ENCODE assay signal across 8 mouse cellular contexts in the genomic region with DNA sequence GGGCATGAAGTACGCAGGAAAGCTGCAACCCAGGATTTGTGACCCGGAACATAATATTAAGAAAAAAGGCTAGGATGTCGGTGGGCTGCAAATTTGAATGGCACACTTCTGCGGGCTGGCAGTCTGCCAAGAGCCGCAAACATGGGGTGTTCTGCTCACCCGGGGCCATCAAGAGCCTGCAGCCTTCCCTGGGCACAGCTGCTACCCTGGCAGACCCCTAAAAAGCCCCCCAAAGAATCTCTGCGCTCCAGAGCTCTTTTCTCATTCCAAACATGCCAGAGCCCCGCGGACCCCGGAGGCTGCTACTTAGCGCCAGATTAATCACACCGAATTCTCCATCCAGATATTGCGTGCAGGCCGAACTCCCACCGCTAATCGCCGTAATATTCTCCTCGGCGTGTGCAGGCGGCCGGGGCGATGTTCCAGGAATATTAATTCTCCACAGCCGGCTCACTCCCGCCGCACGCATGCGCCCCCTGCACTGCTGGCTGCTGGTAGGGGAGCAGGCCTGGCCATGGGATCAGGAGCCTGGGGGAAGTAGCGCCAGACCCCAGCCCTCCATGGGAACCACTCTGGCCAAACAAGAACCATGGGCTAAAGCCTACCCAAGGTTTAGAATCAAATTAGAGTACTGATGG.
DNase-seq lines count a peak whose midpoint lies in the region; ATAC-seq lines count a peak whose summit lies in the region.

No protein-coding gene starts in this region.

- H3K36me3 ChIP-seq in heart, embryonic 15.5 days, result no peaks in the 10 kb centered on the region
- no peaks in the 10 kb centered on the region for H3K36me3 ChIP-seq in embryonic facial prominence, embryonic 12.5 days
- H3K36me3 ChIP-seq in hindbrain, embryonic 14.5 days (replicated peaks; ENCODE audit: control insufficient read depth, insufficient read depth), result no peaks in the 10 kb centered on the region
- H3K36me3 ChIP-seq in midbrain, embryonic 11.5 days (ENCODE audit: control insufficient read depth, insufficient read depth, low read length), result no peaks in the 10 kb centered on the region

- no peaks in the 10 kb centered on the region for H3K9me3 ChIP-seq in heart, embryonic 15.5 days (replicated peaks)
- H3K9me3 ChIP-seq in embryonic facial prominence, embryonic 12.5 days, result no peaks in the 10 kb centered on the region
- H3K9me3 ChIP-seq in hindbrain, embryonic 14.5 days (ENCODE audit: control insufficient read depth, low read length), result no peaks in the 10 kb centered on the region
- no peaks in the 10 kb centered on the region for H3K9me3 ChIP-seq in midbrain, embryonic 11.5 days (ENCODE audit: control insufficient read depth, low read length)

- peaks cover 31% of the 10 kb centered on the region for H3K4me1 ChIP-seq in heart, embryonic 15.5 days (replicated peaks)
- H3K4me1 ChIP-seq in embryonic facial prominence, embryonic 12.5 days, result peaks cover 53% of the 10 kb centered on the region
- peaks cover 59% of the 10 kb centered on the region for H3K4me1 ChIP-seq in hindbrain, embryonic 14.5 days (replicated peaks; ENCODE audit: control insufficient read depth, insufficient read depth, low read length)
- peaks cover 41% of the 10 kb centered on the region for H3K4me1 ChIP-seq in midbrain, embryonic 11.5 days (ENCODE audit: control insufficient read depth, insufficient read depth, low read length)

- H3K9ac ChIP-seq in heart, embryonic 15.5 days, result peak overlapping the region; percentile 33; the same call in 1 of the 2 replicates
- peak overlapping the region; percentile 8; the same call in 1 of the 2 replicates for H3K9ac ChIP-seq in embryonic facial prominence, embryonic 12.5 days
- peak overlapping the region; percentile 41 for H3K9ac ChIP-seq in hindbrain, embryonic 14.5 days
- H3K9ac ChIP-seq in midbrain, embryonic 11.5 days (ENCODE audit: low read length), result peak overlapping the region; percentile 30; the same call in 1 of the 2 replicates

- no peak for ATAC-seq in heart, embryonic 15.5 days (replicated peaks; ENCODE audit: insufficient number of reproducible peaks, insufficient read depth, low FRiP score, low read depth)
- ATAC-seq in embryonic facial prominence, embryonic 12.5 days (ENCODE audit: insufficient number of reproducible peaks, insufficient read depth, low FRiP score, low TSS enrichment), result no peak
- ATAC-seq in hindbrain, embryonic 14.5 days (ENCODE audit: low FRiP score), result peak; percentile 63
- peak; percentile 49 for ATAC-seq in midbrain, embryonic 11.5 days (ENCODE audit: low FRiP score)
- no peak for ATAC-seq in granulocyte monocyte progenitor cell, adult 5-6 weeks (replicated peaks; ENCODE audit: poor library complexity, severe bottlenecking)

- peak overlapping the region; percentile 38 for H3K4me2 ChIP-seq in heart, embryonic 15.5 days
- peak overlapping the region; percentile 35 for H3K4me2 ChIP-seq in embryonic facial prominence, embryonic 12.5 days (replicated peaks)
- peak overlapping the region; percentile 47 for H3K4me2 ChIP-seq in hindbrain, embryonic 14.5 days (replicated peaks)
- H3K4me2 ChIP-seq in midbrain, embryonic 11.5 days, result peak overlapping the region; percentile 27

- 34% methylated on average over 28 of the region's 28 CpGs for WGBS in heart, embryonic 15.5 days
- 27% methylated on average over 28 of the region's 28 CpGs for WGBS in embryonic facial prominence, embryonic 12.5 days
- WGBS in hindbrain, embryonic 14.5 days, result 12% methylated on average over 28 of the region's 28 CpGs
- 41% methylated on average over 28 of the region's 28 CpGs for WGBS in midbrain, embryonic 11.5 days

- peak overlapping the region; percentile 11; the same call in 1 of the 2 replicates for H3K4me3 ChIP-seq in heart, embryonic 15.5 days
- no peak overlapping the region for H3K4me3 ChIP-seq in embryonic facial prominence, embryonic 12.5 days
- H3K4me3 ChIP-seq in hindbrain, embryonic 14.5 days (replicated peaks; ENCODE audit: low read length), result peak overlapping the region; percentile 17; the same call in 1 of the 2 replicates
- no peak overlapping the region for H3K4me3 ChIP-seq in midbrain, embryonic 11.5 days (ENCODE audit: low read depth, low read length)

- DNase-seq in heart, adult 18-20 months, result no peak
- DNase-seq in hindbrain, embryonic 14.5 days (ENCODE audit: low spot score), result peak; percentile 79
- peak; percentile 92 for DNase-seq in midbrain, embryonic 11.5 days (ENCODE audit: low spot score, missing footprints)
- DNase-seq in adrenal gland, adult 18-20 months (ENCODE audit: low spot score in 2 of 2), result no peak
- DNase-seq in cerebellum, adult 9-10 months, result no peak

- no peak overlapping the region for H3K27ac ChIP-seq in heart, embryonic 15.5 days
- H3K27ac ChIP-seq in embryonic facial prominence, embryonic 12.5 days, result peak overlapping the region; percentile 61
- peak overlapping the region; percentile 88 for H3K27ac ChIP-seq in hindbrain, embryonic 14.5 days
- peak overlapping the region; percentile 30 for H3K27ac ChIP-seq in midbrain, embryonic 11.5 days (ENCODE audit: low read depth, low read length)

- H3K27me3 ChIP-seq in heart, embryonic 15.5 days, result peaks cover 65% of the 10 kb centered on the region
- H3K27me3 ChIP-seq in embryonic facial prominence, embryonic 12.5 days, result peaks cover 20% of the 10 kb centered on the region
- H3K27me3 ChIP-seq in hindbrain, embryonic 14.5 days (ENCODE audit: control insufficient read depth, insufficient read depth, low read length), result peaks cover 28% of the 10 kb centered on the region; the same call in 1 of the 2 replicates
- peaks cover 27% of the 10 kb centered on the region for H3K27me3 ChIP-seq in midbrain, embryonic 11.5 days (ENCODE audit: control insufficient read depth, insufficient read depth, low read length)

Comparison
In these comparisons a context has a peak if more than half of its experiments do, and no peak if none do; other contexts are left out.
1. ATAC-seq: peak in hindbrain, embryonic 14.5 days (single experiment) and midbrain, embryonic 11.5 days (single experiment); none in heart, embryonic 15.5 days (single experiment), embryonic facial prominence, embryonic 12.5 days (single experiment) and granulocyte monocyte progenitor cell, adult 5-6 weeks (single experiment).
2. H3K4me3 ChIP-seq: peak in heart, embryonic 15.5 days (single experiment) and hindbrain, embryonic 14.5 days (single experiment); none in embryonic facial prominence, embryonic 12.5 days (single experiment) and midbrain, embryonic 11.5 days (single experiment).
3. DNase-seq: peak in hindbrain, embryonic 14.5 days (single experiment) and midbrain, embryonic 11.5 days (single experiment); none in heart, adult 18-20 months (0 of 2), adrenal gland, adult 18-20 months (0 of 2) and cerebellum, adult 9-10 months (single experiment).
4. Peak in every context shown above with its lines, with median percentiles within 50 percentile points of each other: H3K4me2 ChIP-seq and H3K9ac ChIP-seq.